Mouse (Mus musculus) ES-Bruce4 (cell line): ENCODE measurements at regions not wholly inside any gene's neighbourhood (a gene's known extent, or its start where the extent isn't known, plus 50 kb on each side); places are given as distances from the start of the nearest gene placed in this dataset.

Source experiments
- H3K27ac ChIP-seq: 2 replicates; pipeline ENCODE4 v1.5.1; 2012; ENCODE audit warnings: low read length, inconsistent platforms; ENCODE audit not compliant: insufficient read depth
- H3K27me3 ChIP-seq: 2 replicates; pipeline ENCODE4 v1.6.1; 2012; ENCODE audit warnings: mild to moderate bottlenecking, low read length, inconsistent platforms; ENCODE audit not compliant: control insufficient read depth, poor library complexity, insufficient read depth, severe bottlenecking
- H3K36me3 ChIP-seq: 2 replicates; pipeline ENCODE4 v1.6.1; 2012; ENCODE audit warnings: inconsistent platforms, mild to moderate bottlenecking, low read length, moderate library complexity; ENCODE audit not compliant: control insufficient read depth, poor library complexity, insufficient read depth, severe bottlenecking
- H3K4me1 ChIP-seq: one replicate; pipeline ENCODE4 v1.8.1; 2011; ENCODE audit warnings: low read length; ENCODE audit not compliant: control insufficient read depth, insufficient read depth
- H3K4me3 ChIP-seq: 2 replicates; pipeline ENCODE4 v1.5.1; 2011; ENCODE audit warnings: low read depth, mild to moderate bottlenecking, low read length
- H3K9ac ChIP-seq: 2 replicates; pipeline ENCODE4 v1.6.1; 2012; ENCODE audit warnings: low read depth, mild to moderate bottlenecking, inconsistent platforms; ENCODE audit not compliant: poor library complexity, severe bottlenecking
- H3K9me3 ChIP-seq: replicated peaks from 2 replicates; pipeline ENCODE4 v1.6.1; 2012; ENCODE audit warnings: mild to moderate bottlenecking, low read length, inconsistent platforms; ENCODE audit not compliant: control insufficient read depth, poor library complexity, insufficient read depth, severe bottlenecking
- CTCF ChIP-seq: IDR thresholded peaks from one replicate; pipeline ENCODE4 v1.8.1; 2011; ENCODE audit warnings: low read depth, low read length
- EP300 ChIP-seq: IDR thresholded peaks from 2 replicates; pipeline ENCODE4 v1.6.1; 2011; ENCODE audit warnings: low read depth, low read length; ENCODE audit not compliant: insufficient read depth
- POLR2A ChIP-seq: IDR thresholded peaks from one replicate; pipeline ENCODE4 v1.8.1; 2011; ENCODE audit warnings: low read length; ENCODE audit not compliant: insufficient read depth

DNA sequence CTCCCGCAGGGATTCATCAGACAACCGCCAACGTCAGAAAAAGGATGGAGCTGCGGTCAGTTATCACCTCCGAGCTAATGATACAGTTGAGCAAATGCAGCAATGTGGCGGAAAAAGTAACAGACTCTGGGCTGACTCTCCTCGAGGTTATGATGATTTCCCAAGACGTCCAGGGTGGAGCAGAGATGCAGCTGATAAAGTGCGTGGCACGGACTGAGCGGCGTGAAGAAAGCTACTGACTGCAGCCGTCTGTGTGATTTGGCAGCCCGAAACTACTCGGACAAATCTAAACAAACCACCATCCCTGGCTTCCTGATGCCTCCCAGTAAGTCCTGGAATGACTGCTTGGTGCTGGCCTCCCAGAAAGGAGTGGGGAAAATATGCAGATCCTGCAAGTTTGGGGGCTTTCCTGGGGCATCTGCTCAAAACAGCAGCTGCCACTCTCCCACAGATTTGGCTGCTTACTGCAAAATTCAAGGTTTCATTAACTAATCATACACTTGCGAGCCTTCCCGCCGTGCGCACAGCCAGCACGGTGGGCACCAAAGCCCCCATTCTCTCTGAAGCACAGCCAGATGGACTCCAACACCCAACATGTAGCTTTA lies 181.9 kb downstream of the Nrp2 start:
- Histone ChIP-seq H3K9me3 (no peaks in the 10 kb centered on the region), H3K36me3 (no peaks in the 10 kb centered on the region), H3K4me3 (peak overlapping the region; percentile 66), H3K27ac (no peak overlapping the region), H3K9ac (no peak overlapping the region), H3K27me3 (no peaks in the 10 kb centered on the region), H3K4me1 (no peaks in the 10 kb centered on the region)
- no peak for TF ChIP-seq CTCF
- TF ChIP-seq EP300, result no peak
- TF ChIP-seq POLR2A, result no peak

DNA sequence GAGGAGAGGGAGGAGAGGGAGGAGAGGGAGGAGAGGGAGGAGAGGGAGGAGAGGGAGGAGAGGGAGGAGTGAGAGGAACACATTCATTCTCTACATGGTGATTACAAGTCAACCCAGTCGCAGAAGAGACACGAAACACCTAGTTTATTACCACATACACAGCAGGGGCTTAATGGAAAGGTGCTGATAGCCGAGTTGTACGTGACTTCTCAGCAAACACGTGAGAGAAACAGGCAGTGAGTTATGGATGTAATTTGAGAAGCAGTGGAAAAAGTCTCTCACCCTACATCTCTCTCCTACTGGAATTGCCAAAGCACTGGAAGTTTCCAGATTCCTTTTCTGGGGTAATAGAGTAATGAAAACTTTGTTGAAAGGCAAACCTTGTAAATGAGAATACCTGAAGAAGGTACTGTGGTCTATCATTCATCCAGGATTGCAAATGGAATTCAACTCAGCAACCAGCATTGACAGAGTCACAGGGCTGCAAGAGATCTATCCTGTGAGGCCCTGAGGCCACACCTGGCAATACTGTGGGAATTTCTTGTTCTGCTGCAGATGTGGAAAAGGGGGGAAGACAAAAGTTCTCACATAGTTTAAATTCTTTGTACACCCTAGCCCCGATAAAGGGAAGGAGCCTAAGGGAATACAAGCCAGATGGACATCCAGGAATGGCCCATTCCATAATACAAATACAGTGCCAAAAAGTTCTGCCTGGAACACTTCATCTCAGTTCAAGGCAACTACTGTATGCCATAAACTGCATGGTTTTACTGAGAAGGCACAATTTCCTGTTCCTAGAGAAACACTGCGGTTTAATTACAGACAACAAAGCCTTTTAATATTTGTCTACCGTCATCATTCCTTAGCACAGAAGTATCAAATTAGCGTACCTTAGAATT lies 184.7 kb downstream of the Nrp2 start:
- H3K36me3 ChIP-seq, result no peaks in the 10 kb centered on the region
- H3K27ac ChIP-seq, result no peak overlapping the region
- H3K4me3 ChIP-seq, result no peak overlapping the region
- no peaks in the 10 kb centered on the region for H3K9me3 ChIP-seq
- no peaks in the 10 kb centered on the region for H3K4me1 ChIP-seq
- H3K9ac ChIP-seq, result no peak overlapping the region
- TF ChIP-seq POLR2A, result no peak
- TF ChIP-seq EP300, result no peak
- TF ChIP-seq CTCF, result no peak
- H3K27me3 ChIP-seq, result no peaks in the 10 kb centered on the region

- TF ChIP-seq CTCF (no peak), EP300 (no peak), POLR2A (no peak)
- Histone ChIP-seq H3K36me3 (no peaks in the 10 kb centered on the region), H3K27ac (no peak overlapping the region), H3K9ac (no peak overlapping the region), H3K9me3 (no peaks in the 10 kb centered on the region), H3K27me3 (no peaks in the 10 kb centered on the region), H3K4me3 (no peak overlapping the region), H3K4me1 (no peaks in the 10 kb centered on the region)
These were observed 198.3 kb downstream of the Nrp2 start for GRCm38 (mm10) chr1:62901375-62901774.

GRCm38 (mm10) chr1:62901871-62902270 lies 198.8 kb downstream of the Nrp2 start:
- Histone ChIP-seq H3K4me3 (no peak overlapping the region), H3K9me3 (no peaks in the 10 kb centered on the region), H3K4me1 (no peaks in the 10 kb centered on the region), H3K27me3 (no peaks in the 10 kb centered on the region), H3K9ac (no peak overlapping the region), H3K36me3 (no peaks in the 10 kb centered on the region), H3K27ac (no peak overlapping the region)
- TF ChIP-seq POLR2A, result no peak
- TF ChIP-seq CTCF, result no peak
- TF ChIP-seq EP300, result no peak

DNA sequence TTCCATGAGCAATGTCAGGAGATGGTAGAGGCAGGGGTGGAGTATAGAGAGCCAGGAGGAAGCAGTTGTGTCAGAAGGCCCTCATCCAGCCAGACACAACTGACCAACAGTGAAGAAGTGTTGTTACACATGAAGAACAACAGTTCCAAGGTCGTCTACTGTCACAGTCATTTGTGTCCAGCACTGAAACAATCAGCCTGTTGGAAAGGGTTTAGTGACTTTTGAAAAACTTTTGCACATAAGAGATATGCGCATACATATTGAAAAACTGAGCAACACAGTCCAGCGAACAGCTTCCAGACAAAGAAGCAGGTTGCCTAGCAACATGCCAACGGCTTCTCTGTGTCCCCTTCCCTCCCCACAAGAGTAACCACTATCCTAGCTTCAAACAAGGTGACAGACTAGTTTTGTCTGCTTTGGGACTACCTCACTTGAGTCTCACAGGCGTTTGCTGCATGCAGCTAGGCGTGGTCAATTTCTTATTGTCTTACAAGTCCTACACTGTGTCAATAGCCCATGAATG lies 199.9 kb downstream of the Nrp2 start:
- Histone ChIP-seq H3K4me1 (no peaks in the 10 kb centered on the region), H3K27ac (no peak overlapping the region), H3K9me3 (no peaks in the 10 kb centered on the region), H3K36me3 (no peaks in the 10 kb centered on the region), H3K9ac (no peak overlapping the region), H3K4me3 (no peak overlapping the region), H3K27me3 (no peaks in the 10 kb centered on the region)
- TF ChIP-seq EP300 (no peak), POLR2A (no peak), CTCF (no peak)

- Histone ChIP-seq H3K9ac (no peak overlapping the region), H3K9me3 (no peaks in the 10 kb centered on the region), H3K4me3 (no peak overlapping the region), H3K27ac (no peak overlapping the region), H3K36me3 (no peaks in the 10 kb centered on the region), H3K27me3 (no peaks in the 10 kb centered on the region), H3K4me1 (no peaks in the 10 kb centered on the region)
- TF ChIP-seq EP300 (no peak), CTCF (no peak), POLR2A (no peak)
These were observed 202.7 kb downstream of the Nrp2 start for GRCm38 (mm10) chr1:62905739-62906138.
